Mouse (Mus musculus) kidney, embryonic 14.5 days (tissue): ENCODE results near the gene Rab6b. TPM values are rescaled to one million over a fixed set of nuclear protein-coding genes. Genes with fewer than 3 reads are reported as not detected.

Experiments used
- ATAC-seq: fragments of 200-750 bp; cut with Nextera tagmentation; 2 replicates; pipeline ENCODE4 v1.8.0; 2017; ENCODE audit warnings: moderate number of reproducible peaks, mild to moderate bottlenecking, moderate TSS enrichment, moderate library complexity; ENCODE audit not compliant: low FRiP score, low TSS enrichment
- H3K27ac ChIP-seq: fragments of 300-500 bp; sonication (generic); 2 replicates; pipeline ENCODE4 v1.5.1; 2014; ENCODE audit warnings: low read depth, mild to moderate bottlenecking, low read length, moderate library complexity, mixed read lengths
- H3K27me3 ChIP-seq: fragments of 300-500 bp; sonication (generic); 2 replicates; pipeline ENCODE4 v1.6.1; 2014; ENCODE audit warnings: mild to moderate bottlenecking, low read length; ENCODE audit not compliant: control insufficient read depth, insufficient read depth
- H3K36me3 ChIP-seq: fragments of 300-500 bp; sonication (generic); 2 replicates; pipeline ENCODE4 v1.6.1; 2014; ENCODE audit warnings: low read length, mixed read lengths; ENCODE audit not compliant: control insufficient read depth, insufficient read depth
- H3K4me1 ChIP-seq: fragments of 300-500 bp; sonication (generic); 2 replicates; pipeline ENCODE4 v1.6.1; 2014; ENCODE audit warnings: low read length, mixed read lengths; ENCODE audit not compliant: control insufficient read depth, insufficient read depth
- H3K4me2 ChIP-seq: fragments of 300-500 bp; sonication (generic); replicated peaks from 2 replicates; pipeline ENCODE4 v1.6.1; 2014; ENCODE audit warnings: low read depth, mild to moderate bottlenecking, low read length
- H3K4me3 ChIP-seq: fragments of 300-500 bp; sonication (generic); 2 replicates; pipeline ENCODE4 v1.5.1; 2014; ENCODE audit warnings: mild to moderate bottlenecking, low read length
- H3K9ac ChIP-seq: fragments of 300-500 bp; sonication (generic); 2 replicates; pipeline ENCODE4 v1.6.1; 2014; ENCODE audit warnings: low read depth, mild to moderate bottlenecking, low read length, moderate library complexity
- H3K9me3 ChIP-seq: fragments of 300-500 bp; sonication (generic); 2 replicates; pipeline ENCODE4 v1.6.1; 2016; ENCODE audit warnings: low read length; ENCODE audit not compliant: control insufficient read depth
- WGBS: fragments of 180-500 bp; shearing (Covaris S2); extraction: QIAGEN DNeasy Blood & Tissue Kit; methylation state at CpG from one replicate; pipeline ENCODE4 v1.1.7; 2014; 5-methylcytosine and 5-hydroxymethylcytosine counted together
- polyA plus RNA-seq: library from polyadenylated mRNA; unstranded; fragments of >200 nt; fragmentation: Nextera tagmentation; extraction: Ambion mirVana; gene quantifications from 2 replicates; pipeline ENCODE4 v1.2.1, GENCODE M21; 2014

Rab6b gene
- polyA plus RNA-seq, result 3.1 and 3.5 TPM in 2 replicates

DNA sequence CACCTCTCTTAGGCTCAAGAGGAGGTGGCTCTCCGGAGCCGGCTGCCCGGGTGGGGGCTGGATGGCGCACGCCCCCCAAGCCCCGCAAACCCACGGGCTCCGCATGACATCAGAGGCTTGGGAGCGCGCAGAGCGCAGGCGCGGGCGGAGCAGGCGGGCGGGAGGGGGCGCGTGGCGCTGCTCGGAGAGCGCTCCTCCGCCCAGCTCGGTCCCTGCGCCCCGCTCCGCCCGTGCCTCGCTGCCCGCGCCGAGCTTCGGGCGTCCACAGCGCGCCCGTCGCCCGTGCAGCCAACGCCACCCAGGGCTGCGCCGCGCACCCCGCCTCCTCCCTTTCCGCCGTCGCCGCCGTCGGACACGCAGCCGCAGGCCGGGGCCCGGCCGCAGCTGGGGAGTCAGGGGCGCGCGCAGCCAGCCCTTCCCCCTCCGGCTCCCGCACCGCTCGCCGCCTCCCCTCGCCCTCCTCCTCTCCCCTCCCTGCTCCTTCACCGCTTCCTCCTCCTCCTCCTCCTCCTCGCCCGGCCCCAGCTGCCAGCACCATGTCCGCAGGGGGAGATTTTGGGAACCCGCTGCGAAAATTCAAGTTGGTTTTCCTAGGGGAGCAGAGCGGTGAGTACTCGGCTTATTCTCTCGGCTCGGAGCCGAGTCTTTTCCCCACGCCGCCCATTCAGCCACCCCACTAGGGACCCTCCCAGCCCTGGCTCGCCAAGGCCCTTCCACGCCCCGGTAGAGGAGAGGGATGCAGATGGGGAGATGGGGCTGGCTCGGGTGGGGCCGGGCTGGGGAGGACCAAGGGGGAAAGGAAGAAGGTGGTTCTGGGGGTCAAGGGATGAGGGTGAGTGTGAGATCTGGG, at the start of gene Rab6b:
Gene Rab6b, plus strand, starts transcription at position 167 of the 850 bp plus-strand sequence.
- peak within 1 kb of the TSS; percentile 62 for H3K4me3 ChIP-seq
- H3K36me3 ChIP-seq, result no peaks in the 10 kb centered on the region
- peaks cover 13% of the 10 kb centered on the region; the same call in 1 of the 2 replicates for H3K4me1 ChIP-seq
- H3K4me2 ChIP-seq, result peak within 1 kb of the TSS; percentile 99
- under 1% methylated on average over 68 of the region's 81 CpGs for WGBS
- H3K9me3 ChIP-seq, result no peaks in the 10 kb centered on the region
- H3K9ac ChIP-seq, result peak within 1 kb of the TSS; percentile 71
- H3K27ac ChIP-seq, result no peak within 1 kb of the TSS
- H3K27me3 ChIP-seq, result peaks cover 50% of the 10 kb centered on the region
- ATAC-seq, result peak; percentile 58

DNA sequence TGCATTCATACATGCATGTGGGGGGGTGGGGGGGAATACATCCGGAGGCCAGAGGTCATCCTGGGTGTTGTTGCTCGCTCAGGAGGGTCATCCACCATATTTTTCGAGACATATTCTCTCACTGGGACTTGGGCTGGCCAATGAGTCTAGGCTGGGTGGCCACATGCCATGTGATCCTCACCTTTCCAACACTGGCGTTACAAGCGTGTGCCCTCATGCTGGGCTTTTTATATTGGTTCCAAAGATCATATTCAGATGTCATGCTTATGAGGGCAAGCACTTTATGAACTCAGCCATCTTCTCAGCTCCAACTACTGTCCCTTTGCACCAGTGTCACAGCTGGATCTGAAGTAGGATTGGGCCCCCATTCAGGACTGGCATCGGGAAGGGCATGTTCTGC, 48.0 kb upstream of the Rab6b start:
- no peak overlapping the region for H3K4me2 ChIP-seq
- WGBS, result 93% methylated on average over 6 of the region's 6 CpGs
- no peaks in the 10 kb centered on the region for H3K9me3 ChIP-seq
- no peak for ATAC-seq
- no peak overlapping the region for H3K4me3 ChIP-seq
- no peak overlapping the region for H3K9ac ChIP-seq
- no peaks in the 10 kb centered on the region for H3K36me3 ChIP-seq
- H3K27me3 ChIP-seq, result no peaks in the 10 kb centered on the region
- no peak overlapping the region for H3K27ac ChIP-seq
- no peaks in the 10 kb centered on the region for H3K4me1 ChIP-seq

DNA sequence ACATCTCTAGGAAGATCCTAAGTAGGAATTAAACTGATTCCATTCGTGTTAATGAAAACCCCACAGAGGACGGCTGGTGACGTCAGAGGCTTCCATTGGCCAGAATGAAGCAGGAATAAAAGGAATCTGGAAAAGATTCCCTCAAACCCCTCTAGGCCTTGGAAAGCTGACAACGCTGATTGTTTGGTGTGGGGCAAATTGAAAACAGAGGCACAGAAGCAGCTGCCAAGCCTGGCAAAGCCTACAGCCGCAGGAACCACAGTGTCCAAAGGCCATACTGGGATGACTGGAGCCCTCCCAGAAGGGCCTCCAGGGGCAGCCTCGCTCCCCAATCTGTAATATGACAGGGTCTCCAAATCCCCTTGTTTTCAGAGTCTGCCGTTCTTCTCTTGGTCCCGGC, 44.7 kb upstream of the Rab6b start:
- no peaks in the 10 kb centered on the region for H3K36me3 ChIP-seq
- ATAC-seq, result no peak
- H3K9ac ChIP-seq, result no peak overlapping the region
- no peaks in the 10 kb centered on the region for H3K4me1 ChIP-seq
- H3K27ac ChIP-seq, result no peak overlapping the region
- no peaks in the 10 kb centered on the region for H3K27me3 ChIP-seq
- H3K4me2 ChIP-seq, result no peak overlapping the region
- 88% methylated on average over 8 of the region's 8 CpGs for WGBS
- H3K9me3 ChIP-seq, result no peaks in the 10 kb centered on the region
- H3K4me3 ChIP-seq, result no peak overlapping the region

GRCm38 (mm10) chr9:103067651-103068050, 43.9 kb upstream of the Rab6b start:
- Histone ChIP-seq H3K27me3 (no peaks in the 10 kb centered on the region), H3K9me3 (no peaks in the 10 kb centered on the region), H3K4me3 (no peak overlapping the region), H3K9ac (no peak overlapping the region), H3K4me2 (no peak overlapping the region), H3K36me3 (no peaks in the 10 kb centered on the region), H3K4me1 (no peaks in the 10 kb centered on the region), H3K27ac (no peak overlapping the region)
- no peak for ATAC-seq
- WGBS, result 90% methylated on average over 11 of the region's 11 CpGs

DNA sequence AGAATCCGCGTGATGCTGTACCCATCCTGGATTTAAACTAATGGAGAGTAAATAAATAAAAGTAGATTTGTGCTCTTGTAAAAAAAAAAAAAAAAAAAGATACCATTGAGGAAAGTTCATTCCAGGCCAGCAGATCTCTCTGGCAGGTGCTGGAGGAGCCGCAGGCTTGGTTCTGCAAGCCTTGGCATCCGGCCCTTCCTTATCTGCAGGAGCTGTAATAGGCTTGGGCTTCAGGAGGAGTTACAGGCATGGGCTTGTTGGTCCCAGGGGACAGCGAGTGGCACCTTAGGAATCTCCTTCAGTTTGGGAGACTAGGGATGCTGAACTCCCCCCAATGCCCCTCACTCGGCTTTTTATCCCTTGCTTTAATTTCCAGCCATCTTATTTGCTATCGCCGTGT, 42.8 kb upstream of the Rab6b start:
- H3K4me1 ChIP-seq, result no peaks in the 10 kb centered on the region
- H3K9me3 ChIP-seq, result no peaks in the 10 kb centered on the region
- no peak overlapping the region for H3K4me3 ChIP-seq
- no peak overlapping the region for H3K27ac ChIP-seq
- no peaks in the 10 kb centered on the region for H3K27me3 ChIP-seq
- no peaks in the 10 kb centered on the region for H3K36me3 ChIP-seq
- no peak overlapping the region for H3K9ac ChIP-seq
- H3K4me2 ChIP-seq, result no peak overlapping the region
- 89% methylated on average over 8 of the region's 8 CpGs for WGBS
- no peak for ATAC-seq

GRCm38 (mm10) chr9:103071541-103072203, 39.9 kb upstream of the Rab6b start:
- 57% methylated on average over 7 of the region's 7 CpGs for WGBS
- H3K4me2 ChIP-seq, result no peak overlapping the region
- H3K36me3 ChIP-seq, result no peaks in the 10 kb centered on the region
- H3K9ac ChIP-seq, result no peak overlapping the region
- H3K27me3 ChIP-seq, result no peaks in the 10 kb centered on the region
- ATAC-seq, result peak; percentile 76; the same call in 1 of the 2 replicates
- H3K4me1 ChIP-seq, result no peaks in the 10 kb centered on the region
- H3K9me3 ChIP-seq, result no peaks in the 10 kb centered on the region
- no peak overlapping the region for H3K27ac ChIP-seq
- no peak overlapping the region for H3K4me3 ChIP-seq

DNA sequence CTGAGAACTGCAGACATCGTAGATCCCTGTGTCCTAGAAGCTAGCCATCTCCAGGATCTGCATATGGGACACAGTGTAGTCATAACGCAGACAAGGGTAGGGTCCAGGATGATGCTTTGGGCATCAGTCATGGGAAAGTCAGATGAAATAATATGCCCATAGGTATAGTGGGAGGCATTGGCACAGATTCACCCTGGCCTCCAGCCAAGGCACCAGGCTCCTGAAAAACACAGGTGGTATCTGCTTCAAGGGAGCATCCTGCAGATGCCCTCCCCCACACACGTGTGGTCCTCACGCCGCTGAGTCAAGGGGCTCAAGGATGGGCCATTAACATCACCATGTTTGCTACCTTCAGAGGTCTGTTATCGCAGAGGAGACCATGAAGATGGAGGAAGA, 39.4 kb upstream of the Rab6b start:
- Histone ChIP-seq H3K4me1 (no peaks in the 10 kb centered on the region), H3K27me3 (no peaks in the 10 kb centered on the region), H3K36me3 (no peaks in the 10 kb centered on the region), H3K27ac (no peak overlapping the region), H3K9me3 (no peaks in the 10 kb centered on the region), H3K4me2 (no peak overlapping the region), H3K9ac (no peak overlapping the region), H3K4me3 (no peak overlapping the region)
- WGBS, result 88% methylated on average over 6 of the region's 6 CpGs
- ATAC-seq, result no peak

GRCm38 (mm10) chr9:103072926-103073515, 38.6 kb upstream of the Rab6b start:
- Histone ChIP-seq H3K9ac (no peak overlapping the region), H3K4me1 (no peaks in the 10 kb centered on the region), H3K27me3 (no peaks in the 10 kb centered on the region), H3K4me3 (no peak overlapping the region), H3K9me3 (no peaks in the 10 kb centered on the region), H3K36me3 (no peaks in the 10 kb centered on the region), H3K27ac (no peak overlapping the region), H3K4me2 (no peak overlapping the region)
- 87% methylated on average over 11 of the region's 11 CpGs for WGBS
- no peak for ATAC-seq
